Mouse (Mus musculus) stomach, embryonic 14.5 days (tissue): Measurements from ENCODE around the gene Aknad1. TPM values are rescaled to one million over a fixed set of nuclear protein-coding genes. Genes with fewer than 3 reads are reported as not detected.

Source experiments
- ATAC-seq: fragments of 200-750 bp; cut with Nextera tagmentation; 2 replicates; pipeline ENCODE4 v1.8.0; 2017; ENCODE audit warnings: low read depth, moderate TSS enrichment; ENCODE audit not compliant: insufficient number of reproducible peaks, insufficient read depth, low FRiP score
- H3K27ac ChIP-seq: fragments of 300-500 bp; sonication (generic); 2 replicates; pipeline ENCODE4 v1.5.1; 2014; ENCODE audit warnings: mild to moderate bottlenecking, low read length, moderate library complexity, mixed read lengths
- H3K27me3 ChIP-seq: fragments of 300-500 bp; sonication (generic); 2 replicates; pipeline ENCODE4 v1.6.1; 2014; ENCODE audit warnings: low read length, control low read depth, mixed read lengths; ENCODE audit not compliant: control insufficient read depth, insufficient read depth
- H3K36me3 ChIP-seq: fragments of 300-500 bp; sonication (generic); 2 replicates; pipeline ENCODE4 v1.6.1; 2014; ENCODE audit warnings: mild to moderate bottlenecking, control low read depth, low read length, moderate library complexity, mixed read lengths; ENCODE audit not compliant: control insufficient read depth, insufficient read depth
- H3K4me1 ChIP-seq: fragments of 300-500 bp; sonication (generic); 2 replicates; pipeline ENCODE4 v1.6.1; 2014; ENCODE audit warnings: low read length, control low read depth, mixed read lengths; ENCODE audit not compliant: control insufficient read depth, insufficient read depth
- H3K4me2 ChIP-seq: fragments of 300-500 bp; sonication (generic); replicated peaks from 2 replicates; pipeline ENCODE4 v1.6.1; 2014; ENCODE audit warnings: low read depth, low read length, control low read depth
- H3K4me3 ChIP-seq: fragments of 300-500 bp; sonication (generic); 2 replicates; pipeline ENCODE4 v1.5.1; 2014; ENCODE audit warnings: low read depth, low read length, control low read depth
- H3K9ac ChIP-seq: fragments of 300-500 bp; sonication (generic); replicated peaks from 2 replicates; pipeline ENCODE4 v1.6.1; 2014; ENCODE audit warnings: low read depth, mild to moderate bottlenecking, control low read depth, low read length, moderate library complexity, mixed read lengths
- H3K9me3 ChIP-seq: fragments of 300-500 bp; sonication (generic); 2 replicates; pipeline ENCODE4 v1.6.1; 2016; ENCODE audit warnings: low read depth, low read length, control low read depth; ENCODE audit not compliant: control insufficient read depth
- WGBS: fragments of 180-500 bp; shearing (Covaris S2); extraction: QIAGEN DNeasy Blood & Tissue Kit; methylation state at CpG from one replicate; pipeline ENCODE4 v1.1.7; 2014; 5-methylcytosine and 5-hydroxymethylcytosine counted together
- polyA plus RNA-seq: library from polyadenylated mRNA; unstranded; fragments of >200 nt; fragmentation: Nextera tagmentation; extraction: Ambion mirVana; gene quantifications from 2 replicates; pipeline ENCODE4 v1.2.1, GENCODE M21; 2014

Gene Aknad1
- polyA plus RNA-seq, 1 experiment from 2014 or later: 0.41 TPM

DNA sequence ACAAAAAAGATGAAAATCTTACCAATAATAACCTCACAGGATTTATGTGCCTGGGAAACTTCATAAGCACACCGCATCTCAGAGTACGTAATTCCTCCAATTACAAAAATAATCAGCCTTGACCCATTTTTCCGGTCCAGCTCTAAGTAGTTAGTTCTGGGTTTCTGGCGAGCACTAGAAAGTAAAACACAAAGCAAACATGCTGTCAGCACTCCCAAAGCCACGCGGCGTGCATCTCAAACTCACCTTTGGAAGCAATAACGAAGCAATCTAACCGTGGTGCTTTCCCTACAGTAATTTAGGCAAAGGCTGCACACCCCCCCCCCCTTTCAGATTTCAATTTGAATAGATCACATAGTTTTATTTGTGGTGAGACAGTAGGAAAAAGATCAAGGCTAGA lies 55.3 kb downstream of the Aknad1 start:
- Histone ChIP-seq H3K9ac (no peak overlapping the region), H3K27me3 (no peaks in the 10 kb centered on the region)
- 86% methylated on average over 9 of the region's 9 CpGs for WGBS

DNA sequence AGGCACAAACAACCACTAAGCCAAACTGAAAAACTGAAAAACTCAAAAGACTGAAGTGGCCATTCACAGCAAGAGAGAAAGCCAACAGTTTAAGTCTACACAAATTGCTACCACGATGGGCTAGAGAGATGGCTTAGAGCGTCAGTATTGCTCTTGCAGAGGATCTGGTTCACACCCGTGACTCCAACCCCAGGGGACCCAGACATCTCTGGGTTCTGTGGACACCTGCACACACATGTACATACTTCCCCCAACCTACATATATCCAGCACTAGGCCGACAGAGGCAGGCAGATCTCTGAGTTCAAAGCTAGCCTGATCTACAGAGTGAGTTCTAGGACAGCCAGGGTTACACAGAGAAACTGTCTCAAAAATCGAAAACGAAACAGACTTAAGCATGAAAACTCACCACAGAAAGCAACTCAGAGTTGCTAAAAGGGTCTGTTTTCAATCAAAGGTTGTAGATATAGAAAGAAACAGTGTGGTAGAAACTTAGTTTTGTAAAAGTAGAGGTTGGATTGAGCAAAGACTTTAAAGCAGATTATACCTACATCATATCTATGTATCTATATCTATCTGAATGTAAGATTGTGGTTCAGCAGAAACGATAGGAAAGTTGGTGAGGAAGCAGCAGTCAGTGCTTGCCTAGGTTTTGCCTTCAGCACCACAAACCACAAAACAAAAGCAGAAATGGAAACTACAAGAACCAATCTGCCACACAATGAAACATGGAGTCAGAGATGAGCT lies 56.3 kb downstream of the Aknad1 start:
- H3K4me1 ChIP-seq: no peaks in the 10 kb centered on the region
- H3K27ac ChIP-seq: no peak overlapping the region
- no peaks in the 10 kb centered on the region for H3K27me3 ChIP-seq
- H3K4me2 ChIP-seq: no peak overlapping the region
- H3K36me3 ChIP-seq: peaks cover 44% of the 10 kb centered on the region
- H3K9ac ChIP-seq: no peak overlapping the region
- no peak overlapping the region for H3K4me3 ChIP-seq
- WGBS: 88% methylated on average over 7 of the region's 7 CpGs
- ATAC-seq: no peak
- H3K9me3 ChIP-seq: no peaks in the 10 kb centered on the region

More for the DNA sequence above, 55.3 kb downstream of the Aknad1 start:
- Histone ChIP-seq H3K4me3 (no peak overlapping the region), H3K4me2 (no peak overlapping the region), H3K4me1 (no peaks in the 10 kb centered on the region), H3K27ac (no peak overlapping the region), H3K36me3 (peaks cover 35% of the 10 kb centered on the region), H3K9me3 (no peaks in the 10 kb centered on the region)
- no peak for ATAC-seq

DNA sequence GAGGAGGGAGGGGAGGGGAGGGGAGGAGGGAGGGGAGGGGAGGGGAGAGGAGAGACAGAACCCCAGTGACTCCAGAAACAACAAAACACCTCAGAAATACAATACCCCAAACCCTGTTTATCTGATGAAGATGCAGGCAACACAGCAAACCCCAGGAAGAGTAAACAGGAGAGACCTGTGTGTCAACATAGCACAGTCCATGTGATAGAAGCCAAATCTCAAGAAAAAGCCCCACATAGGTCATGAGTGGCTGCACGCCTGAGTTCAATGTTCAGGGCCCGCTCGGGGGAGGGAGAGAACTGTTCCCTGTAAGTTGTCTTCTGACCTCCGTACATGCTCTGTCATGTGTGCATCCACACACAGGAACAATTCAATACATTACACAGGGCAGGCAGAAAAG lies 56.9 kb downstream of the Aknad1 start:
- H3K4me2 ChIP-seq: no peak overlapping the region
- no peaks in the 10 kb centered on the region for H3K9me3 ChIP-seq
- no peak for ATAC-seq
- no peaks in the 10 kb centered on the region for H3K27me3 ChIP-seq
- H3K36me3 ChIP-seq: peaks cover 51% of the 10 kb centered on the region
- H3K4me3 ChIP-seq: no peak overlapping the region
- H3K27ac ChIP-seq: no peak overlapping the region
- no peaks in the 10 kb centered on the region for H3K4me1 ChIP-seq
- WGBS: 87% methylated on average over 4 of the region's 4 CpGs
- H3K9ac ChIP-seq: no peak overlapping the region

DNA sequence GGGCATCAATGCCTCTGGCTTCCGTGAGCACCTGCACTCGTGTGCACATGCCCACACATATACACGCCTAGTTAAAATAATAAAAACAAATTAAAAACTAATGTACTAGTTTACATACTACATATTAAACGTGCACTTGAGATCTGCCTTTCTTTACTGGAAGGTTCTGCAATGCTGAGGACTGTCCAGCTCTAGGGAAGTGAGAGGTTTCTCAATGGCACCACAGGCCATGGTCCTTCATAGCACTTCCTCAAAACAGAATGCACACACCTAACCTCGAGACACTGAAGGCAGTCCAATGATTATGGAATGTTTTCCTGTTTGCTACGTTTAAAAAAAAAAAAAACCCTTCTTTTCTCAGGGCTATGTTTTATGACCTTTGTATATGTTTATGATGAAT lies 58.3 kb downstream of the Aknad1 start:
- no peaks in the 10 kb centered on the region for H3K27me3 ChIP-seq
- H3K36me3 ChIP-seq: peaks cover 59% of the 10 kb centered on the region
- no peak overlapping the region for H3K4me2 ChIP-seq
- H3K9ac ChIP-seq: no peak overlapping the region
- no peak for ATAC-seq
- H3K9me3 ChIP-seq: no peaks in the 10 kb centered on the region
- no peaks in the 10 kb centered on the region for H3K4me1 ChIP-seq
- no peak overlapping the region for H3K4me3 ChIP-seq
- H3K27ac ChIP-seq: no peak overlapping the region
- WGBS: 83% methylated on average over 6 of the region's 6 CpGs

DNA sequence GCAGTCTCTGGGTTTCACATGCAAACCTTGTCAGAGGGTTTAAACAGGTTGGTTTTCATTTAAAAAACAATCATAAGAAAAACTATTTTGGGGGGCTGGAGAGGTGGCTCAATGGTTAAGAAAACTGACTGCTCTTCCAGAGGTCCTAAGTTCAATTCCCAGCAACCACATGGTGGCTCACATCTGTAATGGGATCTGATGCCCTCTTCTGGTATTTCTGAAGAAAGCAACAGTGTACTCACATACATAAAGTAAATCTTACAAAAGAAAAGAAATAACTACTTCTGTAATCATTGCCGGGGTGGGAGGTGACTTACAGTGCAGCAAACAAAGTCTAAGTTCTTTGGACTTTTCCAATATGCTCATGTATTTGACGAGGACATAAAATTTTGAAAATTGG lies 58.9 kb downstream of the Aknad1 start:
- H3K4me2 ChIP-seq: no peak overlapping the region
- ATAC-seq: no peak
- no peak overlapping the region for H3K27ac ChIP-seq
- H3K36me3 ChIP-seq: peaks cover 64% of the 10 kb centered on the region
- 89% methylated on average over 2 of the region's 2 CpGs for WGBS
- H3K9me3 ChIP-seq: no peaks in the 10 kb centered on the region
- H3K9ac ChIP-seq: no peak overlapping the region
- no peak overlapping the region for H3K4me3 ChIP-seq
- H3K4me1 ChIP-seq: no peaks in the 10 kb centered on the region
- no peaks in the 10 kb centered on the region for H3K27me3 ChIP-seq

DNA sequence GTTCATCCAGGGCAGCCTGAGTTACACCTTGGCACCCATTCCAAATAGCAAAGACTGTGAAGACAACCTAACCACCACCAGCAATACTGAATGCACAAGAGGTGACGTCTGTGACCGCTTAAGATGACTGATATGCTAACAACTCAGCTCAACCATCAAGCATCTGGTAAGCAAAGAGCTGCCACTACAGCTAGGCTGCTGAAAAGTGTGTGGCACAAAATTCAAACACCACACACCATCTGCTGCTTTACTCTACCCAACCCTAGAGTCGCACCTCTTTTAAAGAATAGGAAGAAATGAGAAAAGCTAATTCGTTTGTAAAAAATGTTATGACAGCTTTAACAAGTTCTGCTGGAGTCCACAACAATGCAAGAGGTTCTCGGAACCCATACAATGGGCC lies 66.2 kb downstream of the Aknad1 start:
- ATAC-seq: no peak
- no peaks in the 10 kb centered on the region for H3K27me3 ChIP-seq
- H3K9me3 ChIP-seq: no peaks in the 10 kb centered on the region
- H3K36me3 ChIP-seq: peaks cover 41% of the 10 kb centered on the region
- H3K27ac ChIP-seq: no peak overlapping the region
- H3K4me3 ChIP-seq: no peak overlapping the region
- H3K9ac ChIP-seq: no peak overlapping the region
- no peaks in the 10 kb centered on the region for H3K4me1 ChIP-seq
- no peak overlapping the region for H3K4me2 ChIP-seq
- WGBS: 89% methylated on average over 5 of the region's 5 CpGs

DNA sequence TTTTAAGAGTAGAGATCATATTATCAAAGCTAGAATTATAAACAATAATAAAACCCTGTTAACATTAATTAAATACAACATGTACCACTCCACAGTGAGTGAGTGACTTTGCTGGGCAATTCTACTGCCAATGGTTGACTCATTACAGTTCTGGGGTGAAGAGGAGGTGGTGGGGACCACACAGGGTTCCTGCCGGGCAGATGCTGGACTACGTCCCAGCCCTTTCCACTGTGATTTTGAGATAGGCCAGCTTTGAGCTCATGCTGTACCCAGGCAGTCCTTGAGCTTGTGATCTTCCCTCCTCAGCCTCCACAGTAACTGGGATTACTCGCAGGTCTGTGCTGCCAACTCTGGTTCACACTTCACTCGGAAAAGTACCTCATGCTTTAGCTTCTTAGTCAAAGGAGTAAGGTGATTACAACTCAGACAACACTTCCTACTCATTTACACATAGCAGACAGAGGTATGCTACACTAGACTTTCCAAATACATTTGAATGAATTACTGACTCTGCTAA lies 71.3 kb downstream of the Aknad1 start:
- H3K4me2 ChIP-seq: no peak overlapping the region
- no peaks in the 10 kb centered on the region for H3K27me3 ChIP-seq
- WGBS: 75% methylated on average over 4 of the region's 4 CpGs
- H3K36me3 ChIP-seq: peaks cover 7% of the 10 kb centered on the region; the same call in 1 of the 2 replicates
- no peak overlapping the region for H3K4me3 ChIP-seq
- no peak overlapping the region for H3K9ac ChIP-seq
- H3K9me3 ChIP-seq: no peaks in the 10 kb centered on the region
- no peaks in the 10 kb centered on the region for H3K4me1 ChIP-seq
- ATAC-seq: no peak
- no peak overlapping the region for H3K27ac ChIP-seq

DNA sequence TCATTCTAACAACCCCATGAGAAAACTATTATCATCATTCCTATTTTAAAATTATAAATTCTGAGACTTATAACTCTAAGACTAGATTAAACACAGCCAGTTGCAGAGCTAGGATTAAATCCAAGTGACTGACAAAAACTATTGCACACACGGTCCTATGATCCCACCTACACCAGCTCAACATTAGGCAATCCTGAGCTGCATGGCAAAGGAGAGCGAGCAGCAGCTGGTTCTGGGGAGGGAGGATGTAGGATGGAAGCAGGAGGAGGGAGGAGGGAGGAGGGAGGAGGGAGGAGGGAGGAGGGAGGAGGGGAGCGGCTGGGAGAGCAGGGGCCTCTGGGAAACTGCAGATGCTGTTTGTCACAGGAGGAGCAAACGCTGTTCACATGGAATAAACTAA lies 76.2 kb downstream of the Aknad1 start:
- no peak for ATAC-seq
- 72% methylated on average over 4 of the region's 4 CpGs for WGBS
- Histone ChIP-seq H3K4me1 (no peaks in the 10 kb centered on the region), H3K4me3 (no peak overlapping the region), H3K4me2 (no peak overlapping the region), H3K27ac (no peak overlapping the region), H3K9ac (no peak overlapping the region), H3K36me3 (peaks cover 13% of the 10 kb centered on the region), H3K9me3 (no peaks in the 10 kb centered on the region), H3K27me3 (no peaks in the 10 kb centered on the region)

DNA sequence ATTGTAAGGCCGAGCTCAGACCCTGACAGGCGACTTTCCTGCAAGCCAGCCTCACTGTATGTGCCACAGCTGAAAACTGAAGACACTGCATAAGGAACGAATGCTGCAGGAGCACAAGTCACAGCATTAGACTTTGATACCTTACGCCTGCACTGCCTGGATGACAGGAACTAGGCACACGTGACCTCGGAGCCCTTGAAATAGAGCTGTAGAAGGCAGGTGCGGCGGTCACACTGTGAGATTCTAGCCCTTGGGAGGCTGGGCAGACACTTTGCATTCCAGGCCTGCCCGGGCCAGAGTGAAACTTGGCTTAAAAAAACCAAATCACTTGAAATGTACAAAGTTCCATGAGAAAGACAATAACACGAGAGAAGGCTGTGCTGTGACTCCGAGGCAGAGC lies 91.0 kb downstream of the Aknad1 start:
- H3K36me3 ChIP-seq: peaks cover 14% of the 10 kb centered on the region
- ATAC-seq: no peak
- H3K9me3 ChIP-seq: no peaks in the 10 kb centered on the region
- WGBS: 84% methylated on average over 11 of the region's 11 CpGs
- no peak overlapping the region for H3K27ac ChIP-seq
- no peak overlapping the region for H3K4me3 ChIP-seq
- H3K4me1 ChIP-seq: no peaks in the 10 kb centered on the region
- H3K27me3 ChIP-seq: no peaks in the 10 kb centered on the region
- no peak overlapping the region for H3K4me2 ChIP-seq
- no peak overlapping the region for H3K9ac ChIP-seq
